Mouse (Mus musculus): ENCODE data around the gene Cyp4f16. TPM values are rescaled to one million over a fixed set of nuclear protein-coding genes. Genes with fewer than 3 reads are reported as not detected.
"Not testable (repeated sequence)": the region's sequence is repeated elsewhere in the genome, so short reads cannot be mapped to it uniquely, and the experiment has no call there.

Cyp4f16 gene
- polyA plus RNA-seq, 1 experiment = 6.3 TPM

- Histone ChIP-seq H3K27ac (replicated peaks; ENCODE audit: low read depth, low read length) (no peak overlapping the region), H3K4me1 (ENCODE audit: control insufficient read depth, insufficient read depth, insufficient read length, low read length) (no peaks in the 10 kb centered on the region), H3K4me3 (ENCODE audit: insufficient read depth, low read depth, low read length) (no peak overlapping the region)
Measured at GRCm38 (mm10) chr17:32527748-32528147, 8.6 kb upstream of the Cyp4f16 start.

- Histone ChIP-seq H3K4me1 (ENCODE audit: control insufficient read depth, insufficient read depth, insufficient read length, low read length) (no peaks in the 10 kb centered on the region), H3K27ac (replicated peaks; ENCODE audit: low read depth, low read length) (no peak overlapping the region), H3K4me3 (ENCODE audit: insufficient read depth, low read depth, low read length) (peak overlapping the region; percentile 34)
Measured at GRCm38 (mm10) chr17:32528408-32529337, 7.7 kb upstream of the Cyp4f16 start.

GRCm38 (mm10) chr17:32532356-32532755 is 4.0 kb upstream of the Cyp4f16 start:
- not testable (repeated sequence) for H3K27ac ChIP-seq (replicated peaks; ENCODE audit: low read depth, low read length); H3K4me3 ChIP-seq (ENCODE audit: insufficient read depth, low read depth, low read length); H3K4me1 ChIP-seq (ENCODE audit: control insufficient read depth, insufficient read depth, insufficient read length, low read length)

GRCm38 (mm10) chr17:32534068-32534467 is 2.3 kb upstream of the Cyp4f16 start:
- Histone ChIP-seq H3K27ac (replicated peaks; ENCODE audit: low read depth, low read length) (no peak overlapping the region), H3K4me3 (ENCODE audit: insufficient read depth, low read depth, low read length) (no peak overlapping the region), H3K4me1 (ENCODE audit: control insufficient read depth, insufficient read depth, insufficient read length, low read length) (peaks cover 3% of the 10 kb centered on the region; the same call in 1 of the 2 replicates)

- Histone ChIP-seq H3K4me1 (ENCODE audit: control insufficient read depth, insufficient read depth, insufficient read length, low read length) (peaks cover 3% of the 10 kb centered on the region; the same call in 1 of the 2 replicates), H3K27ac (replicated peaks; ENCODE audit: low read depth, low read length) (no peak overlapping the region), H3K4me3 (ENCODE audit: insufficient read depth, low read depth, low read length) (peak overlapping the region; percentile 61)
Measured at GRCm38 (mm10) chr17:32536867-32537250, 501 bp downstream of the Cyp4f16 start.

GRCm38 (mm10) chr17:32544792-32545191 is 8.4 kb downstream of the Cyp4f16 start:
- not testable (repeated sequence) for H3K27ac ChIP-seq (replicated peaks; ENCODE audit: low read depth, low read length); H3K4me3 ChIP-seq (ENCODE audit: insufficient read depth, low read depth, low read length)

GRCm38 (mm10) chr17:32550377-32550776 is 14.0 kb downstream of the Cyp4f16 start:
- not testable (repeated sequence) for H3K27ac ChIP-seq (replicated peaks; ENCODE audit: low read depth, low read length); H3K4me1 ChIP-seq (ENCODE audit: control insufficient read depth, insufficient read depth, insufficient read length, low read length); H3K4me3 ChIP-seq (ENCODE audit: insufficient read depth, low read depth, low read length)

More at GRCm38 (mm10) chr17:32544792-32545191, 8.4 kb downstream of the Cyp4f16 start:
- H3K4me1 ChIP-seq (ENCODE audit: control insufficient read depth, insufficient read depth, insufficient read length, low read length) = not testable (repeated sequence)

GRCm38 (mm10) chr17:32550900-32551770 is 14.8 kb downstream of the Cyp4f16 start:
- Histone ChIP-seq H3K4me1 (ENCODE audit: control insufficient read depth, insufficient read depth, insufficient read length, low read length) (no peaks in the 10 kb centered on the region), H3K4me3 (ENCODE audit: insufficient read depth, low read depth, low read length) (no peak overlapping the region), H3K27ac (replicated peaks; ENCODE audit: low read depth, low read length) (no peak overlapping the region)

- H3K27ac ChIP-seq (replicated peaks; ENCODE audit: low read depth, low read length); H3K4me3 ChIP-seq (ENCODE audit: insufficient read depth, low read depth, low read length); H3K4me1 ChIP-seq (ENCODE audit: control insufficient read depth, insufficient read depth, insufficient read length, low read length): not testable (repeated sequence)
Measured at GRCm38 (mm10) chr17:32553016-32553415, 16.7 kb downstream of the Cyp4f16 start.

GRCm38 (mm10) chr17:32554368-32554767 is 18.0 kb downstream of the Cyp4f16 start:
- not testable (repeated sequence) for H3K4me1 ChIP-seq (ENCODE audit: control insufficient read depth, insufficient read depth, insufficient read length, low read length); H3K4me3 ChIP-seq (ENCODE audit: insufficient read depth, low read depth, low read length); H3K27ac ChIP-seq (replicated peaks; ENCODE audit: low read depth, low read length)

GRCm38 (mm10) chr17:32563301-32563700 is 26.9 kb downstream of the Cyp4f16 start:
- H3K27ac ChIP-seq (replicated peaks; ENCODE audit: low read depth, low read length) = not testable (repeated sequence)

GRCm38 (mm10) chr17:32573286-32573685 is 36.9 kb downstream of the Cyp4f16 start:
- H3K4me1 ChIP-seq (ENCODE audit: control insufficient read depth, insufficient read depth, insufficient read length, low read length); H3K27ac ChIP-seq (replicated peaks; ENCODE audit: low read depth, low read length); H3K4me3 ChIP-seq (ENCODE audit: insufficient read depth, low read depth, low read length): not testable (repeated sequence)

More at GRCm38 (mm10) chr17:32563301-32563700, 26.9 kb downstream of the Cyp4f16 start:
- H3K4me3 ChIP-seq (ENCODE audit: insufficient read depth, low read depth, low read length); H3K4me1 ChIP-seq (ENCODE audit: control insufficient read depth, insufficient read depth, insufficient read length, low read length): not testable (repeated sequence)

- Histone ChIP-seq H3K4me3 (ENCODE audit: insufficient read depth, low read depth, low read length) (no peak overlapping the region), H3K4me1 (ENCODE audit: control insufficient read depth, insufficient read depth, insufficient read length, low read length) (no peaks in the 10 kb centered on the region), H3K27ac (replicated peaks; ENCODE audit: low read depth, low read length) (no peak overlapping the region)
Measured at GRCm38 (mm10) chr17:32577496-32578186, 41.3 kb downstream of the Cyp4f16 start.

- Histone ChIP-seq H3K4me1 (ENCODE audit: control insufficient read depth, insufficient read depth, insufficient read length, low read length) (no peaks in the 10 kb centered on the region), H3K4me3 (ENCODE audit: insufficient read depth, low read depth, low read length) (no peak overlapping the region), H3K27ac (replicated peaks; ENCODE audit: low read depth, low read length) (no peak overlapping the region)
Measured at GRCm38 (mm10) chr17:32596494-32596893, 60.1 kb downstream of the Cyp4f16 start.

Measured in brown adipose tissue, adult 24 weeks (tissue).